Mouse (Mus musculus): ENCODE results near the gene Bicral.

DNA sequence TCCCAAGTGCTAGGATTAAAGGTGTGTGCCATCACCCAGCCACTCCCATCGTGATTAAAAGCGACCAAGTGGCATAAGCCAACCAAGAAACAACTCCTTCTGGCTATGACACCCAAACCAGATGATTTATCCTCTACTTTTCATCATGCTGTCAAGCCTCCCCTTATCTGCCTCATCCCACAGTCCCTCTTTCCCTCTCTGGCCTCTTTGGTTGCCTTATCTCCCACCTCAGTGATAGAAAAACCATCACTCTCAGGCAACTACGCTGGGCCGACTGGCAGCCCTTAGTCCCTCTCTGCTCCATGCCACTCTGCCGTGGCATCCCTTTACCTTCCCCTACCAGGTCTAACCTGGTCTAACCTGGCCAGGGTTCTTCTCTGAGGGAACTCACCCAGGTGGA lies 71.3 kb downstream of the Bicral start:
- TF ChIP-seq CTCF (IDR thresholded peaks at IDR 0.05; ENCODE audit: insufficient read depth, low read depth, low read length) (no peak), POLR2A (IDR thresholded peaks at IDR 0.05; ENCODE audit: insufficient read depth, low read depth, low read length) (no peak)
